ENCODE assay signal across 30 mouse cellular contexts in the genomic region with DNA sequence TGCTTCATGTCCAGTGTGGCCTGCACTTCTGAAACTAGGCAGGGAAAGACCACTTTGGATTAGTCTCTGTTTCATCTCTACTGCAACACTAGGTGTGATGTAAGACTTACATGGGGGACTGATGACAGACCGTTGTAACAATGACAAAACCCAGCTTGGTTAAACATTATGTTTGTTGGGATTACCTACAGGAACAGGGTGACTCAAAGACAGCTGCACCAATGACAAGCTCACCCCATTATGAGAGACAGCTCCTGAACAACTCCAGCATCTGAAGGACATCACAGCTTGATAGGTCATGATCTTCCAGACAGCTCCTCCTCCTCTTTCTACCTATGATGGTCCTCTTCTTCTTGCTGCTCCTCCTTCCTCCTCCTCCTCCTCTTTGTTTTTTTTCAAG. TPM values are rescaled to one million over a fixed set of nuclear protein-coding genes. Genes with fewer than 3 reads are reported as not detected.
A peak's percentile ranks its signal among the peaks of the same experiment; 100 is the strongest.
DNase-seq lines count a peak whose midpoint lies in the region; ATAC-seq and TF ChIP-seq lines count a peak whose summit lies in the region.
"Had no signal": no experiment of that assay in that cellular context is flagged by ENCODE, and none has a peak within 500 bp of the region (broad histone marks: within the 10 kb centered on the region; RNA-seq: fewer than 3 reads in every experiment).

No protein-coding gene starts in this region.

- peak; percentile 73 for ATAC-seq in lung, postnatal 0 days
- ATAC-seq: activated CD4-positive, CD25-positive, alpha-beta regulatory T cell, adult 4 months; CD4-positive, CD25-positive, alpha-beta regulatory T cell, adult 4 months; forebrain, embryonic 14.5 days; forebrain, embryonic 16.5 days; Patski had no signal

- no peak overlapping the region for H3K4me2 ChIP-seq in lung, postnatal 0 days (replicated peaks; ENCODE audit: low read depth, low read length)
- H3K4me2 ChIP-seq: embryonic facial prominence, embryonic 13.5 days; embryonic facial prominence, embryonic 15.5 days; forebrain, embryonic 12.5 days had no signal

- H3K27me3 ChIP-seq in lung, postnatal 0 days (replicated peaks; ENCODE audit: insufficient read depth, low read length): no peaks in the 10 kb centered on the region
- H3K27me3 ChIP-seq: CH12.LX; embryonic facial prominence, embryonic 13.5 days; embryonic facial prominence, embryonic 15.5 days; forebrain, embryonic 12.5 days; Patski had no signal

- DNase-seq in lung, postnatal 0 days (ENCODE audit: low spot score): peak; percentile 62
- DNase-seq in lung, postnatal 4 days: no peak
- DNase-seq in lung, postnatal 14 days: peak; percentile 39
- peak; percentile 57 for DNase-seq in lung, postnatal 36 days
- no peak for DNase-seq in heart, postnatal 4 days
- no peak for DNase-seq in kidney, postnatal 10 days
- DNase-seq: adrenal gland, adult 8-10 months; adrenal gland, postnatal 25 days; cerebellum, adult 11 months; cerebellum, adult 18-20 months; cerebellum, adult 8-10 months; cerebellum, adult 9-11 months; embryo, embryonic 11 days had no signal

- no peaks in the 10 kb centered on the region for H3K9me3 ChIP-seq in lung, postnatal 0 days (ENCODE audit: low read length)
- H3K9me3 ChIP-seq: embryonic facial prominence, embryonic 13.5 days; embryonic facial prominence, embryonic 15.5 days; forebrain, embryonic 10.5 days; forebrain, embryonic 12.5 days; G1E had no signal

- no peak for TF ChIP-seq CTCF in lung, postnatal 0 days (IDR thresholded peaks at IDR 0.05)

- H3K4me1 ChIP-seq in lung, postnatal 0 days (ENCODE audit: insufficient read depth, low read depth, low read length): no peaks in the 10 kb centered on the region
- H3K4me1 ChIP-seq: embryonic facial prominence, embryonic 13.5 days had no signal

- 71% methylated on average over 1 of the region's 1 CpGs for WGBS in lung, postnatal 0 days

- no peak overlapping the region for H3K27ac ChIP-seq in lung, postnatal 0 days (ENCODE audit: low read length)
- H3K27ac ChIP-seq: embryonic facial prominence, embryonic 13.5 days; embryonic facial prominence, embryonic 15.5 days; forebrain, embryonic 10.5 days; forebrain, embryonic 12.5 days had no signal

- TF ChIP-seq EP300 in lung, postnatal 0 days (IDR thresholded peaks at IDR 0.05): no peak; the same call in 1 of the 2 replicates

- no peak overlapping the region for H3K9ac ChIP-seq in lung, postnatal 0 days (replicated peaks; ENCODE audit: low read depth)
- H3K9ac ChIP-seq: embryonic facial prominence, embryonic 13.5 days; embryonic facial prominence, embryonic 15.5 days; forebrain, embryonic 12.5 days had no signal

- H3K4me3 ChIP-seq in lung, postnatal 0 days (ENCODE audit: low read depth, low read length): no peak overlapping the region
- H3K4me3 ChIP-seq: embryonic facial prominence, embryonic 13.5 days; embryonic facial prominence, embryonic 15.5 days; erythroblast, embryonic 14.5 days; forebrain, embryonic 10.5 days; forebrain, embryonic 12.5 days had no signal

- no peaks in the 10 kb centered on the region for H3K36me3 ChIP-seq in lung, postnatal 0 days (ENCODE audit: insufficient read depth, low read length)
- H3K36me3 ChIP-seq: embryonic facial prominence, embryonic 13.5 days; embryonic facial prominence, embryonic 15.5 days; forebrain, embryonic 10.5 days; forebrain, embryonic 12.5 days; G1E had no signal

RNA-seq across cellular contexts. Expression of a gene that starts 30.8 kb away (rescaled TPM):
- polyA plus RNA-seq in lung, postnatal 0 days (2015; fragmentation: Nextera tagmentation; extraction: Ambion mirVana): not detected in 2 replicates
- total RNA-seq in heart, postnatal 4 days (2021): not detected
- total RNA-seq: adrenal gland, adult 18-20 months; adrenal gland, adult 8-10 months; adrenal gland, postnatal 25 days; adrenal gland, postnatal 4 days; CH12.LX; common myeloid progenitor, adult 5-6 weeks; G1E had no signal
- polyA plus RNA-seq: activated CD4-positive, CD25-positive, alpha-beta regulatory T cell, adult 4 months; brain, embryonic 14.5 days; CD4-positive, CD25-positive, alpha-beta regulatory T cell, adult 4 months; embryonic facial prominence, embryonic 11.5 days; embryonic facial prominence, embryonic 13.5 days; embryonic facial prominence, embryonic 15.5 days; erythroblast, embryonic 14.5 days; forebrain, embryonic 10.5 days; forebrain, embryonic 14.5 days; G1E had no signal

RNA-seq across cellular contexts. Expression of a gene that starts 38.1 kb away (rescaled TPM):
- polyA plus RNA-seq in lung, postnatal 0 days (2015; fragmentation: Nextera tagmentation; extraction: Ambion mirVana): 4.1 and 4.4 TPM in 2 replicates
- 1 to 10 TPM; 4.1 to 5.8 TPM for total RNA-seq in heart, postnatal 4 days (2021)
- total RNA-seq: CH12.LX; common myeloid progenitor, adult 5-6 weeks had no signal
- polyA plus RNA-seq: activated CD4-positive, CD25-positive, alpha-beta regulatory T cell, adult 4 months; erythroblast, embryonic 14.5 days; G1E had no signal

RNA-seq across cellular contexts. Expression of a gene that starts 55.6 kb away (rescaled TPM):
- 11.9 and 12.1 TPM in 2 replicates for polyA plus RNA-seq in lung, postnatal 0 days (2015; fragmentation: Nextera tagmentation; extraction: Ambion mirVana)
- 1 to 10 TPM; 5.3 to 5.8 TPM for total RNA-seq in heart, postnatal 4 days (2021)
- polyA plus RNA-seq: erythroblast, embryonic 14.5 days; G1E had no signal

Comparison
In these comparisons a context has a peak if more than half of its experiments do, and no peak if none do; other contexts are left out.
1. DNase-seq: peak in lung, postnatal 0 days (single experiment), lung, postnatal 14 days (single experiment) and lung, postnatal 36 days (single experiment); none in lung, postnatal 4 days (0 of 2), heart, postnatal 4 days (single experiment) and kidney, postnatal 10 days (single experiment).